Mouse (Mus musculus): ENCODE results near the gene Pin4. TPM values are rescaled to one million over a fixed set of nuclear protein-coding genes. Genes with fewer than 3 reads are reported as not detected.

Pin4 gene
- polyA plus RNA-seq (2016; fragmentation: Nextera tagmentation; extraction: Ambion mirVana), result 73.9 and 77.7 TPM in 2 replicates

DNA sequence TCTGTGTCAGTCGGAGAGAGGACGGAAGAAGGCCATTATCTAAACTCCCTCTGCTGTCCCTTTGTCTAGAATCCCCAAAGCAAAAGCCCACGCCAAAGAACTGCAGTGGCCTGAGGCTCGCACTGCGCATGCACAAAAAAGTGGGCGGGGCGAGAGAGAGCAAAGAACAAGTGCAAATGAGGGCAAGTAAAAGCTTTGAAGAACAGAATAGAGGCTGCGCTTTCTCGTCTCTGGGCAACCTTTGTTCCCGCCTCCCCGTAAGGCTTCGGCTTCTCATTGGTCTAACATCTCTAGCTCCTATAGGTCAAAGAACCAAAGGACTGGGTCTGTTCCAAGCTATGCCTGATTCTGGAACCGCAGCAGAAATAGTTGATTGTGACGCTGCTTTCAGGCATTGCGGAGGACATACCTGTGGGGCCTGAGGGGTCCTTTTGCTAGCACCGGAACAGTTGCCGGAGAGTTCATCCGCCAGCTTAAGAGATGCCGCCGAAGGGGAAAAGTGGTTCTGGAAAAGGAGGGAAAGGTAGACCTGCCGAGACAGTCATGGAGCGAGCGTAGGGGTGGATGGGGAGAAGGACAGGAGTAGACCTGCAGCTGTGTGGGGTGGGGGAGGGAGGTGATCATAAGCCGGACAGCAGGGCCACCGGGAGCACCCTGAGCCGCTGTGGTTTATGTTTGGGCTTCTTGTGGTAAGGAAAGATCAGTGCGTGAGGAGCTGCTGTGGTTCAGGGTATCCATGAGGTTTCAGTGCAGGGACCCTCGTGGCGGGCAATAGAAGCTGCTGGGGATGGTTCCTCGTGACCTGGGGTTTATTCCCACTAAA is at the start of gene Pin4:
TSS of gene Pin4 (plus strand) at position 406 of the 823 bp plus-strand sequence.
- Histone ChIP-seq H3K4me2 (replicated peaks) (peak within 1 kb of the TSS; percentile 61), H3K4me1 (no peaks in the 10 kb centered on the region), H3K9me3 (no peaks in the 10 kb centered on the region), H3K27ac (no peak within 1 kb of the TSS), H3K27me3 (no peaks in the 10 kb centered on the region), H3K36me3 (peaks cover 3% of the 10 kb centered on the region; the same call in 1 of the 2 replicates), H3K9ac (peak within 1 kb of the TSS; percentile 60), H3K4me3 (peak within 1 kb of the TSS; percentile 63)
- 18% methylated on average over 30 of the region's 30 CpGs for WGBS
- peak; percentile 98 for ATAC-seq (ENCODE audit: insufficient number of reproducible peaks, insufficient read depth, low FRiP score, low TSS enrichment)

DNA sequence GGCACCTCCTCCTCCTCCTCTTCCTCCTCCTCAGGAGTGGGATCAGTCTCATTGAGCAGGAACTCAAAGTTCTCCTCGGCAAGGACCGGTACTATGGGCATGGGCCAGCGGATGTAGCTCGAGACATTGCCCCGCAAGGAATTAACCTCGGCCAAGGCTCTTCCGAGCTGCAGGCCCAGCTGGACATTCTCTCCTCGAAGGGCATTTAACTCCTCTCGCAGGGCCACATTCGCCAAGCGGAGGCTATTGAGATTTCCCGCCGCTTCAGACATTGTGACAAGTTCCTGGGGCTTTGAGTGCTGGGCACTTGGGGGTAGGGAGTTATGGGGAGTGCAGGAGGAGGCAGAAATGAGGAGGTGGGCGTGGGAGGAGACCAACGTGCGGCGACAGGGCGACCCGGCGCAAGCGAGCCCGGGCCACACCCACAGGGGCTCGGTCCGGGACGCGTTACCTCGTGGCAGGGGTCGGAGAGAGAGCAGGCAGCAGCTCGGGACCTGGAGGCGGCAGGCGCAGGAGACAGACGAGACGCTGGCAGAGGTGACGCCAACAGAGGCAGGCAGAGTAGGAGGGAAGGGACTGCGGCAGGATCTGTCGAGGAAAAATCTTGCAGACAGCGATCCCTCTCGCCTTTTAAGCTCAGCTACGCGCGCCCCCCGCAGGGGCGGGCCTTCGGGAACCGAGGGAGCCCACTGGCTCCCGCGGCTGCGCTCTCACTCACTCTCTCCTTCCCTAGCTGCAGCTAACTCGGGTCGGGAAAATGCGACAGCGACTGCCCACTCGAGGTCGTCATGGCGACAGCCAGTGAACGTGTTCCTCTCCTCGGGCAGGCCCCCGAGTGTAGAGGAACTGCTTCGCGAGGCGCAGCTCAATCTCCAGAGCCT is 48.4 kb upstream of the Pin4 start, which contains the start of gene Rtl5:
TSS of gene Rtl5 (minus strand) at position 714 of the 881 bp plus-strand sequence.
- H3K9me3 ChIP-seq, result no peaks in the 10 kb centered on the region
- no peaks in the 10 kb centered on the region for H3K36me3 ChIP-seq
- H3K4me1 ChIP-seq, result peaks cover 2% of the 10 kb centered on the region; the same call in 1 of the 2 replicates
- peak within 1 kb of the TSS; percentile 56 for H3K9ac ChIP-seq
- peaks cover 15% of the 10 kb centered on the region; the same call in 1 of the 2 replicates for H3K27me3 ChIP-seq
- H3K27ac ChIP-seq, result peak within 1 kb of the TSS; percentile 79
- peak within 1 kb of the TSS; percentile 51 for H3K4me3 ChIP-seq
- H3K4me2 ChIP-seq (replicated peaks), result peak within 1 kb of the TSS; percentile 63
- WGBS, result 24% methylated on average over 60 of the region's 61 CpGs
- peak; percentile 93 for ATAC-seq (ENCODE audit: insufficient number of reproducible peaks, insufficient read depth, low FRiP score, low TSS enrichment)

DNA sequence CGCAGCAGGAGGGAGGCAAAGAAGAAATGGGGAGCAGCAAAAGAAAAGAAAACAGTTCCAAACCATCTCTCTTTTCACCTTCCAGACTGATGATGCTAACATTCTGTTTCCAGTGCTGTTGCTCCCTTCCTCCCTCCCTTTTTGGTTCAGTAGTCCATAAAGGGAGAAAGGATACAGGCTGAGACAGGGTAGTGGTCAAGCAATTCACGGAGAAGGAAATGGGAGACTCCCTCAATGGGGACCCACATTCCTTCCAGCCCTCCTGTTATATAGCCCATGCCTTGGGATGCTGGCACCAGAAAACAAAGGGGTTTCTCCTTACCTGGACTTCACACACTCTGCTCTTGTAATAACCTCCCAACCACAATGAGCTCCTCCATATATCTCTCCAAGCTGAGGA is 47.7 kb upstream of the Pin4 start:
- Histone ChIP-seq H3K27me3 (peaks cover 15% of the 10 kb centered on the region; the same call in 1 of the 2 replicates), H3K9me3 (no peaks in the 10 kb centered on the region), H3K4me3 (peak overlapping the region; percentile 51), H3K36me3 (no peaks in the 10 kb centered on the region), H3K4me2 (replicated peaks) (peak overlapping the region; percentile 63), H3K9ac (peak overlapping the region; percentile 56; the same call in 1 of the 2 replicates), H3K4me1 (no peaks in the 10 kb centered on the region), H3K27ac (peak overlapping the region; percentile 79)
- ATAC-seq (ENCODE audit: insufficient number of reproducible peaks, insufficient read depth, low FRiP score, low TSS enrichment), result 0 out of 2 replicates have a peak, but pooled peaks have one; percentile 37
- WGBS, result 17% methylated on average over 2 of the region's 2 CpGs

DNA sequence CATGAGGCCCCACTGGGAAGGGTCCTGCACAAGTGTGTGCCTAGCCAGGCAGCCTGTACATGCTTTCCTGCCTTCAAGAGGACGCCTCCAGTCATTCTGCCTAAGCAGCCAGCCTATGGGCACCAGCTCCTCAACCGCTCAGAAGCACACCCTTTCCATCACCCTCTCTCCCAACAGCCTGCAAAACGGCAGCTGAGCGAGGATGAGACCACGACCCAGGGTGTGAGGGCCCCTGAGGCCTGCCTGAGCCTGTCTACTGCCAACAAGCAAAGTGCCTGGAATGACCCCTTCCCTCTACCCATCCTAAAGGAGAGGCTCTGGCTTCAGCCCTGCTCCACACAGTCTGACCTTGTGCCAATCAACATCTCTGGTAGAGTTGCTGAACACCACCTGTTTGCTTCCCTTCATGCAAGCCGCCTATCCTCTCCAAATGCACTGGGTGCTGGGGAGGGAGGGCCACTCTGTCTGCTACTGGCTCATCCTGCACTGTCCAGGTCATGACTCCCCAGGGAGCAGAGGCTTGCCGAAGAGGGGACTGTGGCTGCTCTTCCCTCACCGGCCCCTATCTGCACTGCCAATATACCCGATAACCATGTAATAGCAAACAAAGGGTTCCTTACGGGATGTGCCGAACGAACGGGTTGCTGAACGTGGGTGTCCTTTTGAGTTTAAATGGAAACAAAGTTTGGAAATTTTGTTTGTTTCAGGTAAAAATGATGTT is 45.5 kb upstream of the Pin4 start:
- WGBS, result 83% methylated on average over 14 of the region's 14 CpGs
- Histone ChIP-seq H3K27ac (no peak overlapping the region), H3K36me3 (no peaks in the 10 kb centered on the region), H3K4me1 (no peaks in the 10 kb centered on the region), H3K27me3 (peaks cover 14% of the 10 kb centered on the region; the same call in 1 of the 2 replicates), H3K9me3 (no peaks in the 10 kb centered on the region), H3K9ac (no peak overlapping the region), H3K4me3 (no peak overlapping the region), H3K4me2 (replicated peaks) (no peak overlapping the region)
- ATAC-seq (ENCODE audit: insufficient number of reproducible peaks, insufficient read depth, low FRiP score, low TSS enrichment), result no peak

DNA sequence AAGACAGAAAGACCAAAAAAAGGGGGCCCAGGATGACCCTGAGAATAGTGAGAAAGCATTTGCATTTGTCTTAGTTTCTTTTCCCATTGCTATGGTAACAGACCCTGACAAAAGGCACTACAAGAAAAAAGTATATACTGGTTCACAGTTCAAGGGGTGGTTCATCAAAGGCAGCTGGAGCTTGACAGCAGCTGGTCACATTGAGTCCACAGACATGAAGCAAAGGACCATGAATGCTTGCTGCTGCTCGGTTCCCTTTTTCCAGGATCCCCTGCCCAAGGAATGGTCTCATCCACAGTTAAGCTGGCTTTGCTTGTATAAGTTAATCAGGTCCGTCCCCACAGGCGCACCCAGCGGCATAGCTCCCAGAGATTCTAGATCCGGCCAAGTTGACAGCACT is 44.8 kb upstream of the Pin4 start:
- WGBS, result 81% methylated on average over 5 of the region's 5 CpGs
- H3K4me1 ChIP-seq, result no peaks in the 10 kb centered on the region
- ATAC-seq (ENCODE audit: insufficient number of reproducible peaks, insufficient read depth, low FRiP score, low TSS enrichment), result no peak
- H3K9me3 ChIP-seq, result no peaks in the 10 kb centered on the region
- no peak overlapping the region for H3K9ac ChIP-seq
- H3K27me3 ChIP-seq, result peaks cover 12% of the 10 kb centered on the region; the same call in 1 of the 2 replicates
- H3K4me3 ChIP-seq, result no peak overlapping the region
- no peaks in the 10 kb centered on the region for H3K36me3 ChIP-seq
- H3K27ac ChIP-seq, result 0 out of 2 replicates have a peak overlapping the region, but pooled peaks have one; percentile 6
- no peak overlapping the region for H3K4me2 ChIP-seq (replicated peaks)

DNA sequence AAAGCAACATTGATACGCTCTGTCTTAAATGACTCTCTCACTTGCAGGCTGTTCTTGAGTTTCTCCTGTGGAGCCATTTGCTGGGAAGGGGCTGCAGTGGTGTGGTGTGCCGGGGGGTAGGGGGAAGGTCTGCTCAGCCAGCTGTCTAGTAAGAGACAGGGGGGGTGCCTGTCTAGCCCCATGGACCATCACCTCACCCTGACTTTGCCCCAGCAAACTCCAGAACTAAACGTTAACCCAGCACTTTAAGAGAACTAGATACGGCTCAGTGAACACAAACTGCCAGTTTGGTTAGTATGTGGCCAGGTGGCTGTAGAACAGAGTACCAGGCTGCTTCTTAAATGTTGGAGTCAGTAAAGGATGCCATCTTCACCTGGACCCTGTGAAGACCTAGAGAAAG is 44.1 kb upstream of the Pin4 start:
- Histone ChIP-seq H3K27me3 (peaks cover 19% of the 10 kb centered on the region; the same call in 1 of the 2 replicates), H3K9ac (no peak overlapping the region)

DNA sequence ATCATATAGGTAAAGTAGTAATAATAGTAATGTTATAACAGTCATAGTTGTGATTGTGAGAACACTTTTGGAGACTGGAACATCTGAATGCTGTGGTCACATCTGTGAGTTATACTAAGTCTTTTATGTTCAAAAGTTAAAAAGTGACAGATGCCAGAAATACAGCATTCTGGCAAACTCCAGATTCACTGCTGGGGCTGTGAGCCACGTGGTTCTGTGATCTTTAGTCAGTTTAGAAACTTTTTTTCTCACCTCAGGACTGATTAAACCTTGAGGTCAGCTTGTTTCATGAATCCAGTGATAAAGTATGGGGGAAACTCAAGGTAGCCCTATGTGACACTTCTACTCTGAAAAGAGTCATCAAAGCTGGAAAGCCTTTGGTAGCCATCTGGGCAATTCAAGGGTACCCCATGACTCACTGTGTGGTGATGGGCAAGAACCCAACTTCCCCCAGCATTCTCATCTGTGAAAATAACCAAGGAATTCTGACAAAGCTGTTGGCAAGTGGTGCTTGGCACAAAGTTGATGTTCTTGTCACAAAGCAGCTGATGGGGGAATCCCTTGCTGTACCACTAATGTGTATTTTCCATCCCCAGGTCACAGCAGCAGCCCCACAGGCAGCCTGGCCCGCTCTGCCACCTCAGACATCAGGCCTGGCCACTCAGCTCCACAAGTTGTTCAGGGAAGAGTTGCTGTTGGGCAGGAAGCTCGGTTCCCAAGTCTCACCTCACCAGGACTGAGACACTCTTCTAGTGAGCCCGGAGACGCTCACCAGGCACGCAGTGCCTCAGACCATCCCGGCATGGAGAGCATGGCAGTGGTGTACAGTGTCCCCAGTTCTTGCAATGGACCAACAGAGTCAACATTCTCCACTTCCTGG is 42.1 kb upstream of the Pin4 start:
- H3K9ac ChIP-seq, result no peak overlapping the region
- 84% methylated on average over 7 of the region's 7 CpGs for WGBS
- H3K27ac ChIP-seq, result no peak overlapping the region
- H3K4me3 ChIP-seq, result no peak overlapping the region
- 0 out of 2 replicates have a peak, but pooled peaks cover 10% of the 10 kb centered on the region for H3K27me3 ChIP-seq
- H3K9me3 ChIP-seq, result no peaks in the 10 kb centered on the region
- no peak overlapping the region for H3K4me2 ChIP-seq (replicated peaks)
- no peak for ATAC-seq (ENCODE audit: insufficient number of reproducible peaks, insufficient read depth, low FRiP score, low TSS enrichment)
- H3K36me3 ChIP-seq, result no peaks in the 10 kb centered on the region
- H3K4me1 ChIP-seq, result no peaks in the 10 kb centered on the region

More for the DNA sequence above, 44.1 kb upstream of the Pin4 start:
- Histone ChIP-seq H3K36me3 (no peaks in the 10 kb centered on the region), H3K4me3 (no peak overlapping the region), H3K9me3 (no peaks in the 10 kb centered on the region), H3K4me2 (replicated peaks) (no peak overlapping the region), H3K27ac (peak overlapping the region; percentile 6; the same call in 1 of the 2 replicates), H3K4me1 (no peaks in the 10 kb centered on the region)
- WGBS, result 84% methylated on average over 4 of the region's 4 CpGs
- ATAC-seq (ENCODE audit: insufficient number of reproducible peaks, insufficient read depth, low FRiP score, low TSS enrichment), result no peak

DNA sequence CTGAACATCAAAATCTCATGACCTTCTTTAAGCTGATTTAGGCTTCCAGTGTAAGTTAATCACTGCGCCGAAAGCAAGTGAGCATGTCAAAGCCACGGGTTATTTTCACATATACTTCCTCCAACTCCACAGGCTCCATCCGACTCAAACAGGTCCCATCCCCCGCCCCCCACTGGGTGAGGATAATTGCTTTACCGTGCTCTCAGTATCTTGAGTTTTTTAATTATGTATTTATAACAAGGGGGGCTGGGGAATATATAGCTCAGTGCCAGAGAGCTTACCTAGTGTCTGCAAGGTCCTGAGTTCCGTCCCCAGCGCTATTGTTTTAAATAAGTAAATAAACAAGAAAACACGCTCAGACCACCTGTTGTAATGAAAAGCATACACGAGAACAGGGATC is 38.2 kb upstream of the Pin4 start:
- Histone ChIP-seq H3K4me2 (replicated peaks) (no peak overlapping the region), H3K4me1 (no peaks in the 10 kb centered on the region), H3K9me3 (no peaks in the 10 kb centered on the region), H3K27me3 (0 out of 2 replicates have a peak, but pooled peaks cover 14% of the 10 kb centered on the region), H3K36me3 (no peaks in the 10 kb centered on the region), H3K4me3 (no peak overlapping the region), H3K27ac (0 out of 2 replicates have a peak overlapping the region, but pooled peaks have one; percentile 57), H3K9ac (no peak overlapping the region)
- ATAC-seq (ENCODE audit: insufficient number of reproducible peaks, insufficient read depth, low FRiP score, low TSS enrichment), result no peak
- 51% methylated on average over 10 of the region's 10 CpGs for WGBS

DNA sequence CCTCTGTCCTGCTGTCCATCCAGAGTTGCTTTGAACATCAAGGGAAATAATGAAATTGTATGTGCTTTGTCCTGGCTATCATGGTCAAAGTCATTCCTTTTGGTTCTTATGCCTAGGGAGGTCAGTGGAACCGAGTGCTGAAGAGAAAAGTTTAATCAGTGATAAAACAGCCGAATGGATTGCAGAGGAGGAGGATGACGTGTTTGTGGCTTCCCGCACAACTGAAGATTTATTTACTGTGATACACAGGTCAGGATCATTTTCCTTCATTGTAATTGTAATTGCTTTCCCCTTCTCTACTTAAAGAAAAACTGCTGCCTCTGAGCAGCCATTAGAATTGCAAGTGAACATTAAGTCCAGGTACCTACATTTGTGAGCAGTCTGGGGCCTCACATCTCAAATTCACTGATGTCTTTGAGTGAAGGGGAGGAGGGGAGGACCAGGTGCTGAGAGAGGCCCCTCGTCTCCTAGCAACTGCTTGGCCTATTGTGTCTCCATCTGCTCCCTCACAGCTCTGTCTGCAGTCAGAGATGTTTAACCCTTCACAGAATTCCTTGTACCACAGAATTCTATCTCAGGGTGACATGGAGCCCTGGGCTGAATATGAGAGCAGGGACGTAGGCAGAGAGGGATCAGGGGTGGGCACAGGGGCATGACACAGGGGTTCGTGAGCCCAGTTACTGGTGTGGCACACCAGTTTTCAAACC is 37.5 kb upstream of the Pin4 start:
- 40% methylated on average over 7 of the region's 7 CpGs for WGBS
- no peaks in the 10 kb centered on the region for H3K4me1 ChIP-seq
- peak overlapping the region; percentile 63 for H3K27ac ChIP-seq
- H3K4me2 ChIP-seq (replicated peaks), result no peak overlapping the region
- peak; percentile 86; the same call in 1 of the 2 replicates for ATAC-seq (ENCODE audit: insufficient number of reproducible peaks, insufficient read depth, low FRiP score, low TSS enrichment)
- peaks cover 19% of the 10 kb centered on the region; the same call in 1 of the 2 replicates for H3K27me3 ChIP-seq
- H3K36me3 ChIP-seq, result no peaks in the 10 kb centered on the region
- no peaks in the 10 kb centered on the region for H3K9me3 ChIP-seq
- no peak overlapping the region for H3K9ac ChIP-seq
- H3K4me3 ChIP-seq, result no peak overlapping the region

DNA sequence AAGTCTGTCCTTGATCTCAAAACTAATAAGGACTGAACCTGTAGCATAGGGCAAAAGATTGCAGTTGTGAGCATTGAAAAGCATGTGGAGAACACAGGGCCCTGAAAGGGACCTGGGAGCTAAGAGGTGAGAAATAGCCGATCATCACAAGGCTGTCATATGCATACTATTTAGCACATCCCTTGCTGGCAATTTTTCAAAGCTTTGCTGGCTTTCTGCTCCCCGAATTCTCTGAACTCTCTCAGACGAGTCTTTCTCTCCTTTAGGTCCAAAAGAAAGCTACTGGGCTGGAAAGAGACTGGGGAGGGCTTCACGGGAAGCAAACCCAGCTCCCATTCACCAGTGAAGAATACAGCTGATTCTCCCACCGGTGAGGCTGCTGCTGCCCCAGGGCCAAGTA is 36.9 kb upstream of the Pin4 start:
- Histone ChIP-seq H3K36me3 (no peaks in the 10 kb centered on the region), H3K9ac (no peak overlapping the region), H3K4me2 (replicated peaks) (no peak overlapping the region), H3K4me1 (no peaks in the 10 kb centered on the region), H3K27ac (peak overlapping the region; percentile 63), H3K27me3 (peaks cover 19% of the 10 kb centered on the region; the same call in 1 of the 2 replicates), H3K4me3 (no peak overlapping the region), H3K9me3 (no peaks in the 10 kb centered on the region)
- no peak for ATAC-seq (ENCODE audit: insufficient number of reproducible peaks, insufficient read depth, low FRiP score, low TSS enrichment)
- WGBS, result 43% methylated on average over 5 of the region's 5 CpGs

Measured in embryonic facial prominence, embryonic 12.5 days (tissue).